Mouse (Mus musculus): ENCODE results near the gene Ppp1r16b. TPM values are rescaled to one million over a fixed set of nuclear protein-coding genes. Genes with fewer than 3 reads are reported as not detected.
A peak's percentile ranks its signal among the peaks of the same experiment; 100 is the strongest.

Ppp1r16b gene
- polyA plus RNA-seq, 1 experiment from 2014 or later = 4.5 TPM

DNA sequence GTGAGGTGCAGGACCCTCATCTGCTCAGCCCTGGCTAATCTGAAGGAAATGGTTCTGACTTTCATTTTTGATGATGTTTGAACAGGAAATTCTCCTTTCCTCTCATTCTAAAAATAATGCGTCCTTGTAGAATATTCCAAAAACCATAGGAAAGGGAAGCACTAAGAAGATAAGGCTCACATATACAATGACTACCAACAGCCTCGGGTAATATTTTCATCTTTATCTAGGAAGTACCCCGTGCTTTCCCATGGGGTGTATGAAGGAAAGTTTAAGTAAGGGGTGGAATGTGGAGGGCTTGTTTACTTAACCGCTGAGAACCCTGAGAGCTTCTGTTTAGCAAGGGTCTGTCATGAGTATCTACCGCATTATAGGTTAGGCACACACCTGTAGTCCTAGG lies 37.0 kb downstream of the Ppp1r16b start:
- no peaks in the 10 kb centered on the region for H3K36me3 ChIP-seq (ENCODE audit: control insufficient read depth, insufficient read depth, low read length)
- no peaks in the 10 kb centered on the region for H3K9me3 ChIP-seq (replicated peaks; ENCODE audit: control insufficient read depth, low read length)
- WGBS (ENCODE audit: insufficient replicate concordance) = 55% methylated on average over 5 of the region's 5 CpGs
- H3K27me3 ChIP-seq (ENCODE audit: control insufficient read depth, insufficient read depth, low read length) = no peaks in the 10 kb centered on the region
- H3K27ac ChIP-seq (ENCODE audit: low read depth, low read length) = no peak overlapping the region
- H3K9ac ChIP-seq (ENCODE audit: low read depth, low read length) = no peak overlapping the region
- no peak overlapping the region for H3K4me3 ChIP-seq (ENCODE audit: low read depth, low read length)
- H3K4me2 ChIP-seq = no peak overlapping the region
- no peaks in the 10 kb centered on the region for H3K4me1 ChIP-seq (ENCODE audit: control insufficient read depth, insufficient read depth, low read length)
- ATAC-seq (replicated peaks; ENCODE audit: insufficient number of reproducible peaks, low FRiP score, low TSS enrichment) = no peak

DNA sequence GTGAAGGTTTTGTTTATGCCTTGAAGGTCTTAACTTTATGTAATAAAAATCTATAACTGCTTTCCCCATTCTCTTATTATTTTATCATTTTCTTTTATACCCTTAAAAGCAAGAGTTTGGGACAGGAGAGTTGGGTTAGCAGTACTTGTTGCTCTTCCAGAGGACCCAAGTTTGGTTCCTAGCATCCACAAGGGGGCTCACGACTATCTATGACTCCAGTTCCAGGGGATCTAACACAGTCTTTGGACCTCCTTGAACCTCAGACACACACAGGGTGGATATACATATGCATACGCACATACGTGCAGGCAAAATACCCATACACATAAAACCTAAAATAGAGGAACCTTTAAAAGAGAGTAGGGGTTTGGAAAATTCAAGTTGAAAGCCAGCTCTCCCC lies 39.5 kb downstream of the Ppp1r16b start:
- H3K9ac ChIP-seq (ENCODE audit: low read depth, low read length) = no peak overlapping the region
- H3K27me3 ChIP-seq (ENCODE audit: control insufficient read depth, insufficient read depth, low read length) = no peaks in the 10 kb centered on the region
- H3K4me2 ChIP-seq = no peak overlapping the region
- no peak overlapping the region for H3K4me3 ChIP-seq (ENCODE audit: low read depth, low read length)
- WGBS (ENCODE audit: insufficient replicate concordance) = 64% methylated on average over 3 of the region's 3 CpGs
- H3K4me1 ChIP-seq (ENCODE audit: control insufficient read depth, insufficient read depth, low read length) = no peaks in the 10 kb centered on the region
- no peaks in the 10 kb centered on the region for H3K36me3 ChIP-seq (ENCODE audit: control insufficient read depth, insufficient read depth, low read length)
- no peak overlapping the region for H3K27ac ChIP-seq (ENCODE audit: low read depth, low read length)
- H3K9me3 ChIP-seq (replicated peaks; ENCODE audit: control insufficient read depth, low read length) = no peaks in the 10 kb centered on the region
- no peak for ATAC-seq (replicated peaks; ENCODE audit: insufficient number of reproducible peaks, low FRiP score, low TSS enrichment)

DNA sequence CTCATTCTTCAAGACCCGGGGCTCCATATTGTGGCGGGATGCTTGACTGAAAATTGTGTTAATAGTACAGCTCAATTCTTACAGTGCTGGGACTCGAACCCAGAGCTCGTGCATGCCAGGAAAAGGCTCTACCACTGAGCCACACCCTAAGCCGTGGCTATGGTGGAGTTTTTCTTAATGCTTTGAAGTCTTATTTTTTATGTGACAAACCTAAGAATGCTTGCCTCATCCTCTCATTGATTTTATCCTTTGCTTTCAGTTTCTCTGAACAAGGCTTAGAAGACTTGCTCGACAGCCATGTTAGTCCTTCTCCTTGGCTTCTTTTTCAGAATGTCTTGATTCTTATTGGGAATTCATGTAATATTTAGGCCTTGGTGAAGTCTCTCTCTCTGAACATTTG lies 40.3 kb downstream of the Ppp1r16b start:
- no peak for ATAC-seq (replicated peaks; ENCODE audit: insufficient number of reproducible peaks, low FRiP score, low TSS enrichment)
- H3K9ac ChIP-seq (ENCODE audit: low read depth, low read length) = no peak overlapping the region
- H3K4me1 ChIP-seq (ENCODE audit: control insufficient read depth, insufficient read depth, low read length) = no peaks in the 10 kb centered on the region
- 82% methylated on average over 6 of the region's 6 CpGs for WGBS (ENCODE audit: insufficient replicate concordance)
- no peaks in the 10 kb centered on the region for H3K36me3 ChIP-seq (ENCODE audit: control insufficient read depth, insufficient read depth, low read length)
- H3K4me3 ChIP-seq (ENCODE audit: low read depth, low read length) = no peak overlapping the region
- H3K27ac ChIP-seq (ENCODE audit: low read depth, low read length) = no peak overlapping the region
- H3K9me3 ChIP-seq (replicated peaks; ENCODE audit: control insufficient read depth, low read length) = no peaks in the 10 kb centered on the region
- H3K4me2 ChIP-seq = no peak overlapping the region
- H3K27me3 ChIP-seq (ENCODE audit: control insufficient read depth, insufficient read depth, low read length) = no peaks in the 10 kb centered on the region

DNA sequence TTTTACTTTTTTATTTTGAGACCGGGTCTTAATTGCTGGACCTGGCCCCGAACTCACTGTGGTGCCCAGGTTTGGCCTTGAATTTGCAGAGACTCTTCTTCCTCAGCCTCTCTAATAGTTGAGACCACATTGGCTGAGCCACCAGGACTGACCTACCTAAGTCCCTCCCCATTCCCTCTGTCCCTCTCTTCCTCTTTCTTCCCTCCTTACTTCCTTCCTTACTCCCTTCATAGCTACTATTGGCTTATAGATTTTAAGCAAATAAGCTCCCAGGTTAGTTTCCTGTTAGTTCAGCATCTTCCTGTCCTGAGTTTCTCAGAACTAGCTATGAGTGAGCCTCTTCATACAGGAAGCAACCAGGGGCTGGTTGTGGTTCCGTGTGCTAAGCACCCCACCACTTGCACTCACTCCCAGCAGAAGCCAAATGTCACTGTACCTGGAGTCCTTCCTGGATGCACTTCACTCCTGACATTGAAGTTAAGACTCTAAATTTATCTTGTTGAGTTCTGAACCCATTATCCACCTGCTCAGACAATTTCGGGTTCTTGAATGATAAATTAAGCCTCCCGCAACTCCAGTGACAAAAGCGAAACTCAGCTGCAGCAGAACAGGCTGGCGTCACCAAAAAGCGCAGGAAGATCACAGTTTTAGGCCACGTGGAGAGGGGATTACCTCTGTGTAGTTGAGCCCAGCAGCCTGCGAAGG lies 41.7 kb downstream of the Ppp1r16b start:
- WGBS (ENCODE audit: insufficient replicate concordance) = 78% methylated on average over 10 of the region's 10 CpGs
- Histone ChIP-seq H3K27ac (ENCODE audit: low read depth, low read length) (no peak overlapping the region), H3K4me2 (no peak overlapping the region), H3K9me3 (replicated peaks; ENCODE audit: control insufficient read depth, low read length) (no peaks in the 10 kb centered on the region), H3K27me3 (ENCODE audit: control insufficient read depth, insufficient read depth, low read length) (no peaks in the 10 kb centered on the region), H3K36me3 (ENCODE audit: control insufficient read depth, insufficient read depth, low read length) (no peaks in the 10 kb centered on the region), H3K4me3 (ENCODE audit: low read depth, low read length) (no peak overlapping the region), H3K9ac (ENCODE audit: low read depth, low read length) (no peak overlapping the region), H3K4me1 (ENCODE audit: control insufficient read depth, insufficient read depth, low read length) (peaks cover 1% of the 10 kb centered on the region)
- no peak for ATAC-seq (replicated peaks; ENCODE audit: insufficient number of reproducible peaks, low FRiP score, low TSS enrichment)

DNA sequence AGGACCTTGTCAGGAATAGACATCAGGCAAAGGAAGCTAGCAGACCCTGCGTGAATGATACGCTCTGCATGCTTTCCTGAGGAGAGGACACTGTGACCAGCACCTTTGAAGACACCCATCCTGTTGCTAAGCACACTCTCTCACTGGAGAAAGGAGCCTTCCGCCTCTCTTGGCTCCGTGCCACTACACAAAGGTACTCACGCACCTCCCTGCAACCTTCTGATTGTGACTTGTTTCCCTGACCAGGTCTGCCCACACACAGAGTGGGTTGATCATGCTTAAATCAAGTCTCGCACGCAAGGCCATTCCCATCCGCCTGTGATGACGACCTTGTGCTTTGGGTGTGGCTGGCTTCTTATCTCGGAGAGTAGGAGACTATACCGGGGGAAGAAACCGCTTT lies 42.9 kb downstream of the Ppp1r16b start:
- no peak overlapping the region for H3K4me3 ChIP-seq (ENCODE audit: low read depth, low read length)
- H3K9me3 ChIP-seq (replicated peaks; ENCODE audit: control insufficient read depth, low read length) = no peaks in the 10 kb centered on the region
- no peak overlapping the region for H3K9ac ChIP-seq (ENCODE audit: low read depth, low read length)
- H3K4me1 ChIP-seq (ENCODE audit: control insufficient read depth, insufficient read depth, low read length) = peaks cover 11% of the 10 kb centered on the region
- no peaks in the 10 kb centered on the region for H3K27me3 ChIP-seq (ENCODE audit: control insufficient read depth, insufficient read depth, low read length)
- 74% methylated on average over 12 of the region's 12 CpGs for WGBS (ENCODE audit: insufficient replicate concordance)
- no peak overlapping the region for H3K4me2 ChIP-seq
- H3K27ac ChIP-seq (ENCODE audit: low read depth, low read length) = no peak overlapping the region
- H3K36me3 ChIP-seq (ENCODE audit: control insufficient read depth, insufficient read depth, low read length) = no peaks in the 10 kb centered on the region
- no peak for ATAC-seq (replicated peaks; ENCODE audit: insufficient number of reproducible peaks, low FRiP score, low TSS enrichment)

DNA sequence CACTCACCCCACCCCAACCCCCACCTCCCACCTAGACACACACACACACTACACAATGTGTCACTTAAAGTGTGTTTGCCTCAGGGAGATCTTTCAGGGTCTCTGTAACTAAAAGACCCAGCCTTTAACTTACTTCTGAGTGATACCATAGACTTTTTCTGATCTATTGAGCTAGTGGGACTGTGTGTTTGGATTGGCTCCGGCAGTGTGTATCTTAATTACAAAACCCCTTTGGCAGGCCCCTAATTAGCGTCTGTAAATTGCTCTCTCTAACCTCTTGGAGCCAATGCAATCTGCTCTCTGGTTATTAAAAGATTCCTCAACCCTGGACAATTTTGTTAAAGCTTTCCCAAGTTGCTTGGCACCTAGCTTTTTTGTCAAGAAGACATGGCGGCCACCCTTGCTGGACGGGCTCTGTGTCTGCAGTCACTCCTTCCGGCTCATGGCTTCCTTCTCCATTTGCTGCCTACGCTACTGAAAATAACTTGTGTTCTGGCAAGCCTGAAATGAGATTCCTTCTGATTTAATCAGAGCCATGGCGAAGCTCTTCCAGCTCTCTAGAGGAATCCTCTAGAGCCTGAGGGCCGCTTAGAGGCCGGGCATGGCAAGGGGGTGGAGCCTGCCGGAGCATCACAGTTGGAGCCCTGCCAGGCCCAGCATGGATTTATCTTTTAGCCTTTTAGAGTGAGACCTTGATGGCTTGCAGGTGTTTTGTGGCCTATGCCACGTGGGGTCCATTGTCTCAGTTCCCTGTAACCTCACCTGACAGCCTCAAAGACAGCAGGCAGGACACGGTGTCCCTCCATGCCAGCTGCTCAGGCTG lies 46.9 kb downstream of the Ppp1r16b start:
- Histone ChIP-seq H3K27me3 (ENCODE audit: control insufficient read depth, insufficient read depth, low read length) (no peaks in the 10 kb centered on the region; the same call in 1 of the 2 replicates), H3K4me2 (peak overlapping the region; percentile 24; the same call in 1 of the 2 replicates), H3K27ac (ENCODE audit: low read depth, low read length) (0 out of 2 replicates have a peak overlapping the region, but pooled peaks have one; percentile 46), H3K4me1 (ENCODE audit: control insufficient read depth, insufficient read depth, low read length) (peaks cover 19% of the 10 kb centered on the region), H3K9me3 (replicated peaks; ENCODE audit: control insufficient read depth, low read length) (no peaks in the 10 kb centered on the region), H3K36me3 (ENCODE audit: control insufficient read depth, insufficient read depth, low read length) (no peaks in the 10 kb centered on the region), H3K4me3 (ENCODE audit: low read depth, low read length) (no peak overlapping the region), H3K9ac (ENCODE audit: low read depth, low read length) (no peak overlapping the region)
- no peak; the same call in 1 of the 2 replicates for ATAC-seq (replicated peaks; ENCODE audit: insufficient number of reproducible peaks, low FRiP score, low TSS enrichment)
- 36% methylated on average over 12 of the region's 12 CpGs for WGBS (ENCODE audit: insufficient replicate concordance)

DNA sequence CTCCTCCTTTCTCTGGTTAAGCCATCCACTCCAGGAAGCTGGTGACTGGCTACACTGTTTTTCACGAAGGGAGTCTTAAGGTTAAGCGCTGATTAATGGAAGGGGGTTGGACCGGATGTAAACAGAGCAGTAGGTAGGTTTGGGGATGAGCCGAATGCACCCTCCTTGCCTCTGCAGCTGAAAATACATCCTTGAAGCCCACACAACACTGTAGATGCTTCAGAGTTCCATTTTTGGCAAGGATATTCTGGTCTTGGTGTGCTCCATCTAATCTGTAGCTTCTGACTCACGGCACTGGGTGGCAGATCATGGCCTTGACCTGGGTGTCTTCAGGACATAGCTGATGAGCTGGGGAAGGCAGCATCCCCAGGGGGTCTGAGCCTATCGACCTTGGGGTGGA lies 49.6 kb downstream of the Ppp1r16b start:
- Histone ChIP-seq H3K27me3 (ENCODE audit: control insufficient read depth, insufficient read depth, low read length) (no peaks in the 10 kb centered on the region; the same call in 1 of the 2 replicates), H3K36me3 (ENCODE audit: control insufficient read depth, insufficient read depth, low read length) (no peaks in the 10 kb centered on the region), H3K4me3 (ENCODE audit: low read depth, low read length) (no peak overlapping the region), H3K4me1 (ENCODE audit: control insufficient read depth, insufficient read depth, low read length) (peaks cover 19% of the 10 kb centered on the region), H3K9me3 (replicated peaks; ENCODE audit: control insufficient read depth, low read length) (no peaks in the 10 kb centered on the region), H3K4me2 (no peak overlapping the region), H3K9ac (ENCODE audit: low read depth, low read length) (no peak overlapping the region), H3K27ac (ENCODE audit: low read depth, low read length) (no peak overlapping the region)
- no peak for ATAC-seq (replicated peaks; ENCODE audit: insufficient number of reproducible peaks, low FRiP score, low TSS enrichment)
- 77% methylated on average over 6 of the region's 6 CpGs for WGBS (ENCODE audit: insufficient replicate concordance)

DNA sequence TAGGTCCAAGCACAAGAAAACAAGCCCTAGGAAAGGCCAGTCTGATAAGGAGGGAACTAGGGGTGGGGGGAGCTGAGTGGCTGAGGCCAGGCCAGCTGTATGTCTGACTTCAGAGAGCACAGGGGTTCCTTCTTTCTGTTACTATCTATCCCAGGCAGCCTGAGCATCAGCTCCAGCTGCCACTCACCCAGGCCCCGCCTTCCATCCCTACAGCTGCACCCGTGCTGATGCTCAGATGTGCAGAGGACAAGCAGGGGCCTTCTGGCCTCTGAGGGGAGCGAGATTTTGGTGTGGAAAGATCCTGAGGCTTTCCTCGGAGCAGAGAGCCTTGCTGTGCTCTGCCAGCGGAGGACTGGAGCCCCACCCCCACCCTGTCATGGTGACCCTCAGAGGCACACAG lies 50.9 kb downstream of the Ppp1r16b start:
- no peak; the same call in 1 of the 2 replicates for ATAC-seq (replicated peaks; ENCODE audit: insufficient number of reproducible peaks, low FRiP score, low TSS enrichment)
- H3K9me3 ChIP-seq (replicated peaks; ENCODE audit: control insufficient read depth, low read length) = no peaks in the 10 kb centered on the region
- no peak overlapping the region for H3K9ac ChIP-seq (ENCODE audit: low read depth, low read length)
- H3K4me2 ChIP-seq = peak overlapping the region; percentile 36
- WGBS (ENCODE audit: insufficient replicate concordance) = 12% methylated on average over 5 of the region's 5 CpGs
- no peaks in the 10 kb centered on the region for H3K36me3 ChIP-seq (ENCODE audit: control insufficient read depth, insufficient read depth, low read length)
- H3K27me3 ChIP-seq (ENCODE audit: control insufficient read depth, insufficient read depth, low read length) = no peaks in the 10 kb centered on the region; the same call in 1 of the 2 replicates
- peaks cover 19% of the 10 kb centered on the region for H3K4me1 ChIP-seq (ENCODE audit: control insufficient read depth, insufficient read depth, low read length)
- H3K4me3 ChIP-seq (ENCODE audit: low read depth, low read length) = no peak overlapping the region
- H3K27ac ChIP-seq (ENCODE audit: low read depth, low read length) = no peak overlapping the region

Data from heart, embryonic 11.5 days (tissue).